Mouse (Mus musculus) brain, embryonic 14.5 days (tissue): ENCODE results near the gene Trim7.

ENCODE experiments used
- CTCF ChIP-seq: fragments of 200-500 bp; IDR thresholded peaks from 2 replicates; pipeline ENCODE4 v1.5.1; 2012; ENCODE audit warnings: inconsistent platforms, mild to moderate bottlenecking, moderate library complexity, borderline replicate concordance; ENCODE audit not compliant: insufficient read depth, insufficient read length; ENCODE audit errors: extremely low read depth
- POLR2A ChIP-seq: fragments of 200-500 bp; IDR thresholded peaks from 2 replicates; pipeline ENCODE4 v1.6.1; 2012; ENCODE audit warnings: mild to moderate bottlenecking, inconsistent platforms, borderline replicate concordance; ENCODE audit not compliant: poor library complexity, insufficient read depth, insufficient read length, severe bottlenecking; ENCODE audit errors: extremely low read depth

DNA sequence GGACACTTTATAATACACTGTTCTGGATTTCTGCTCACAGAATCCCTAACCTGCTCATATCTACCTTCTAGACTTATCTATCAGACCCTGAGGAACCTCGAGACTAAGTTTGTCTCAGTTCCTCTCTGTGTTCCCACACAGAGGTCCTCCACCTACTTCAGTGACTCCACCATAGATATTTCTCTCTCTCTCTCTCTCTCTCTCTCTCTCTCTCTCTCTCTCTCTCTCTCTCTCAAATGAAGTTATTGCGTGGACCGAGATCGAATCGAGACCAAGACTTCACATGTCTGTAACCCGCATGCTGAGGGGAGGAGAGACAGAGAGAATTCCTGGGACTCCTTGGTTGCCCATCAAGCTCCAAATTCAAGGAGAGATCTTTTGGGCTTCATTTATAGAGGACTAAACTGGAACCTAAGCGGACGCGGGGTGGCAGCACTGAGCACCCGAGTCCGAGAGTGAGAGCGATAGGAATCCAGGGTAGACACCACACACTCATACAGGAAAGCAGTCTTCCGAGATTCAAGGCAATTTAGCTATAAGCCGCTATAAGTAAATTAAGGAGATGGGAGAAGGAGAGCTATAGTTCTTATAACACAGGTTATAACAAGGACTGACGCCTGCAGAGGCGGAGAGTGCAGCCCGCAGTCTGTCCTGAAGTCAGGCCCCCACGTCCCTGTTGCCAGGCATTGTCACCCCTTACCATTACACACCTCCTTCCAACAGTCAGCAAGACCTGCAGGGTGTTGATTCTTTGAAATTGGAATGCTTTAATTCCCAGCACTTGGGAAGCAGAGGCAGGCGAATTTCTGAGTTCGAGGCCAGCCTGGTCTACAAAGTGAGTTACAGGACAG is 35.7 kb upstream of the Trim7 start:
- TF ChIP-seq POLR2A: no peak
- peak; percentile 89 for TF ChIP-seq CTCF
